Mouse (Mus musculus): ENCODE data around the gene Chrm4.
A peak's percentile ranks its signal among the peaks of the same experiment; 100 is the strongest.

Gene Chrm4

DNA sequence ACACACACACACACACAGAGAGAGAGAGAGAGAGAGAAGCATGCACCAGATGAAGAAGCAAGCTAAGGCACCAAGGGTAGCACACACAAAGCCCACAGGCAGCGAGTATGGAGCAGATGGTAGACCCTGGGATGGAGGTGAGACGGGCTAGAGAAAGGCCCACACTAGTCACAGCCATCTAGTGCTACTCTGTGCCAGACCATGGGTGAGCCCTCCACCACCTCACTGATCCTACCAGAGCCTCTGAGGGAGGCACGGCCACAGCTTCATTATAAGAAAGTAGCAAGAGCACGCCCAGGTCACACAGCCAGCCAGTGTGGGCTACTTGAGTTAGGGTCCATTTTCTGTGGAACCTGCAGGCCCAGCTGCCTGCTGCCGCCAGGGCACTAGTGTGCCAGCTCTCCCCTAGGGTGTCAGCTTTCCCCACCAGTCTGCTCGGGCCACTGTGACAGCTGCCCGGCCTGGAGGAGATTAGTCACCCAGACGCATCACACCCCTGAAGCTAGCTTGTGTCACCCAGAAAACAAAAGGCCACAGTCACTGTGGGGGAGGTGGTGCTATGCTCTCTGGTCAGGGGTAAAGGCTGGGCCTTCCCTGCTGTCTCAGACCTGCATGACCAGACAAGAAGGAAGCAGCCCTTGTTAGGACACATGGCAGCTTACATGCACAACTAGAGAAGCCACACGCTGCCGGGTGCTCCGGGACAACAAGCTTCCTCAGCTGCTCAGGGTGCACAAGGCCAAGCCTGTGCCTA lies 20.5 kb downstream of the Chrm4 start:
- no peak for TF ChIP-seq GATA4 (IDR thresholded peaks at IDR 0.05; ENCODE audit: insufficient replicate concordance, low read length)

DNA sequence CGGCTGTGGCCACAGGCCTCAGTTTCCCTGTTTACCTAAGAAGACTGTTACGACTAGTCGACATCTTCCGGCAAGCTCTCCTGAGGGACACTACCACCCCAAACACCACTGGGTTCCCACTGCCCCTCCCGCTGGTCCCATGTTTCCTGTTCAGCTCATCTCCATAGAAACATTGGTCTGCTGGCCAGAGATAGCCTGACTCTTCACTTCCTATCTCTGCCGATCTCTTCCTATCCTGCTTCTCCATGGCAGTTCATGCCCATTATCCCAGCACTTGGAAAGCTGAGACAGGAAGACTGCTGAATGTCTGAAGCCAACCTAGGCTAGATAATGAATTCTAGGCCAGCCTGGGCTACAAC lies 21.1 kb downstream of the Chrm4 start:
- TF ChIP-seq GATA4 (IDR thresholded peaks at IDR 0.05; ENCODE audit: insufficient replicate concordance, low read length) = peak; percentile 89; the same call in 1 of the 2 replicates

DNA sequence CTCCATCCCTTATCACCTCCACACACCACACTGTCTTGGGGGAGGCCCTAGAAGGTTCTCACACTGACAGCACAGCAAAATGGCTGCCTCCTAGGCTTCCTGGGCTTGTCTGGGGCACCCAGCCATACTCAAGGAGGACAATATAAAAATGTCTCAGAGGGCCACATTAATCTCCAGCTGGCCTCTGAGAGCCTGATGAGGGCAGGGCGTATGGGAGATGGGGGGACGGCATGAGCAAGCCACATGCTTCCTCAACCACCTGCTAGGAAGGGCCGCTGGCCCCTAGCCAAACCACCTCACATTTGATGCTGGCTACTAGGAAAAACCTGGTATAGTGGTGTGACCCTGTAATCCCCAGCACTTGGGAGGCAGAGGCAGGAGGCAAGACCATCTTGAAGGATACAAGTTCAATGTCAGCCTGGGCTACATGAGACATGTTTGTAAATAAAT lies 21.8 kb downstream of the Chrm4 start:
- TF ChIP-seq GATA4 (IDR thresholded peaks at IDR 0.05; ENCODE audit: insufficient replicate concordance, low read length) = no peak

DNA sequence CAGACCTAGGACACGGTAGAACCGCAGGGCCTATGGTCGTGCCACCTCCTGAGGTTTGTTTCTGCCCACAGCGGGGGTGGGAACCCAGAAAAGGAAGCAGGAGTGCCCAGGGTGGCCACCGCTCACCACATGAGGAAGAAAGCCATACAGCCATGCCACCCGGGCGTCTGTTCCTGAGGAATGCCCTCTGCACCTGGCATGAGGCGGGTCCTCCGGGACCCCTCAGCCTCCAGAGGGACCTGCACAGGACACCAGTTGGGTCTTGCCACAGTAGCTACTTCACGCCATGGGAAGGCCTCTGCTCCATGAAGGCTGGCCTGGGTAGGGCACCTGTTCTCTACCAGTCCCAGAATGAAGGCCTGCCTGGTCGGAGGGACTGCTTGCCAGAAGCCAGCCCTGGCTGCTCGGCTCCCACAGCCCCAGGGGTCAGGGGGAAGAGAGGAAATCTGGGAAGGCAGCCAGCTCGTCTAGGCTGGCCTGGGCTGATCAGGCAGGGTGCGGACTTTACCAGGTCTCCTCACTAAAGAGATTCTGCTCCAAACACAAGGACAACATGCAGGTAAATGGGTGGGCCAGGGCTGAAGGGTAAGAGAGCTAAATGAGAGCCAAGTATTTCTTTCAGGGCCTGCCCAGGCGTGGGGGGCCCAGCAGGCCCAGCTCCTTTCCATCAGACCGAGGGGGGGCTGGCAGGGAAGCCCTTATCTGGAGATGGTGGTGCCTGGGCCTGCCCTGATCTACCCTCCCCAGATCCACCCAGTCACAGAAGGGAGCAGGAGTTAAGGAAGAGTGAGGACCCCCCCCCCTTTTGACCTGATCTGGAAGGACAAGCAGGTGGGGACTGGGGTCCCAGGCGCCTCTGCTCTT lies 22.6 kb downstream of the Chrm4 start:
- no peak for TF ChIP-seq GATA4 (IDR thresholded peaks at IDR 0.05; ENCODE audit: insufficient replicate concordance, low read length)

DNA sequence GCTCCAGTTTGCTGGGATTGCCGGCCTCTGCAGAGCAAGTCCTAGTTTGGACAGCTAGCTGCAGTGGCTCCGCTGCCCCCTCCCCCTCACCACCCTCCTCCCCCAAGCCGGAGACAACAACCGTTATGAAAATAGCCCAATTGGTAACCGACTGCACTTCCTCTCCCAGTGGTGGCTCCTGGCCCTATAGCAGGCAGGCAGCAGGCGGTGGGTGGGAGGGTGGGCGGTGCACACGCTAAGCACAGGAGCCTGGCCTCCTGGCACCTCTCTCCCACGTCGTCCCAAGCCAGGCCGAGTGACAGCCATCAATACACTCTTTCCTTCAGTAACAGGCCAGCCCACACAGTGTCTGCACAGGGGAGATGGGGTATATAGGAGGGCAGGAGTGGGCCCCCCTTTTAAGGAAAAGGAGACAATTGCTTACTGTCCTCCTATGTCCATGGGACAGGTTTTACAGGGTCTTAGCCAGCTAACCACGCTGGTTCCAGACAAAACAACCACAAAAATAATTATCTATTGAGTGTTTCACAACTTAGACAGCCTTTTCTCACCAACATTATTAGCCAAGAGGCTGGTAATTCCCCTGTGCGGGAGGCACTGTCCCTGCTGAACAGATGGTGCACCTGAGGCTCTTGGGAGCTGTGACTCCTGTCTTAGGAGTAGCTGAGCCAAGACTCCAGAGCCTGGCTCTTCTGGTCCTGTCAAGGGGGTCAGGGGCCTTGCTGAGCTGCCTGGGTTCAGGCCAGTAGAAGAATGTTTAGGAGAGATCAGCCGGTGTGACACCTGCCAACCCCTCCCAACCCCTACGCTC lies 23.4 kb downstream of the Chrm4 start:
- no peak for TF ChIP-seq GATA4 (IDR thresholded peaks at IDR 0.05; ENCODE audit: insufficient replicate concordance, low read length)

DNA sequence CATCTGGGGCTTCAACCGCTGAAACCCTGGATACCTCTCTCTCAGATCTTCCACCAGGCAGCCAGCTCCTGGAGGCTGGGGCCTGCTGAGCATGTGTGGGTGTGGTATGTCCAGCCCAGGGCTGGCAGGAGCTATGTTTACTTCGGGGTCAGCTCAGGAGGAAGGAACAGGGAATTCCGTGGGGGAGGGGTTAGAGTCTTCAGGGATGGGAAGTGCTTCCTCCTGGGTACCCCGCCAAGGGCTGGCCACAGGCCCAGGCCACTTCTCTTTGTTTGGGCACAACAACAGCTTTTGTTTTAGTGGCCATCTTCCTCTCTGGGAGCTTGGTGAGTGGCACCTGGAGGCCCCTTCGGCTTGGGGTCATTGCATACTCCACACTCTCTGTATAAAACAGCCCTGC lies 26.8 kb downstream of the Chrm4 start:
- peak; percentile 54; the same call in 1 of the 2 replicates for TF ChIP-seq GATA4 (IDR thresholded peaks at IDR 0.05; ENCODE audit: insufficient replicate concordance, low read length)

DNA sequence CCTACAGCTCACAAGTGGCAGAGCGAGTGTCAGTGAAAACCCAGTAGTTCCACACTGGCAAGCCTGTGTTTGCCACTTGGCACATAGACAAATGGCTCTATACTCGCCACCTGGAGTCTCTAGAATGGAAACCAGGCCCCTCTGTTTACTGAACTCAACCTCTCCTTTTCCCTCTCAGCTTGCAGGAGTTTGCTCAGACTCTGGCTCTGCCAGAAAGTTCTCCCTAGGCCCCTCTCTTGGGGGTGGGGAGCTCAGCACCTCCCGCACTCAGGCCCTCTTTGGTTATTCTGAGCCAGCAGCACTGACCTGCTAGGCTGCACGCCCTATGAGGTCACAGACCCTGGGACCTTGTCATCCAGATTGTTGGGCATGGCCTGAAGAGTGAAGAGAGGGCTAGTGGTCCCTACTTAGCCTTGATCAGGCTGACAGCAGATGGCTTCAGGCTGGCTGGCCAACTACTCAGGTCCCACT lies 28.1 kb downstream of the Chrm4 start:
- TF ChIP-seq GATA4 (IDR thresholded peaks at IDR 0.05; ENCODE audit: insufficient replicate concordance, low read length) = no peak

DNA sequence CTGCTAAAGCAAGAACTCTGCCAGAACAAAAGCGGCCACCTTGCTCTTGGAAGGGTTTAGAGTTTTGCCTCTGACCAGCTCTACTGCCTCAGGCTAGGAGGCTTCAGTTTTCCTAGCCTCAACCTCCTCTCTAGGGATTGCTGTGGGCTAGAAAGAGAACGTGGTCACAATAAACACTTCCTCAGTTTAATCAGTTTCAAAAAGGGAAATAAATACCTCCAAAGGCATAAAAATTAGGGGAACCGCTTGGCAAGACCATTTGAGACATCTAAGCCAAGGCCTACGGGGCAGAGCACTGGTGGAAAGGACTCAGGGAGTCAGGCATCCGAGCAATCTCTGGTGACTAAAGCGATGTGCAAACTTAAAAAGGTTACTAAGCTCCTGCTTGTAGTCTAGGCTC lies 28.8 kb downstream of the Chrm4 start:
- TF ChIP-seq GATA4 (IDR thresholded peaks at IDR 0.05; ENCODE audit: insufficient replicate concordance, low read length) = no peak

DNA sequence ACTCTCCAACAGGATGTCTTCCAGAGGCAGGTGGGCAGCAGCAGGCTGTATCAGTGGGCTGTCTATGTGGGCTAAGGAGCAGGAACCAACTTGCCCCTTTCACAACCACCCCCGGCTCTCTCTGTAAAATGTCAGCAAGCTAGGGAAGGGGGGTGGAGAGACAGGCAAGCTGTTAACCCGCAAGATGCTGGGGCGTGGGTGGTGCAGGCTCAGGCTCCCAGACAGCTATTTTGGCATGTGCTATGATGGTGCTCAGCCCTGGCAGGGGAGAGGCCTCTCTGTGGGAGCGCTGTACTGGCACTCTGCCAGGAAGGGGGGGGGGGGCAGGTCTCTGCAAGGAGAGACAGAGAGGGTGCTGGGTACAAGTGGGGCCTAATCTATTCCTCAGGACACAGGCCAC lies 30.0 kb downstream of the Chrm4 start:
- TF ChIP-seq GATA4 (IDR thresholded peaks at IDR 0.05; ENCODE audit: insufficient replicate concordance, low read length) = no peak

DNA sequence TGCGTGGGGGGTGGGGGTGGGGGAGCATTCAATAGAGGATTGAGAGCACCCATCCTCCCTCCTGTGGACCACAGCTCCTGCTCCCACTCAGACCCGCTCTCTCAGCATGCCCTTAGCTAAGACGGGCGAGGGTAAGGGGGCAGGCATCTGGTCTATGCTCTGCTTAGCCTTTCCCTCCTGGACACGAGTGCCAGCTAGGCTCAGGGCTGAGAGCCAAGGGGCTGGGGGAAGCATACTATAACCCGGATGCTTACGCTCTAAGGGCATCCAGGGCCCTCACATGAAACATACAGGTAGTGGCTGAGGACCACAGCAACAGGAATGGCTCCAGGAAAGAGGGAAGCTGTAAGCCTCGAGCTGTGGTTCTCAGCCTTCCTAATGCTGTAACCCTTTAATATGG lies 31.0 kb downstream of the Chrm4 start:
- TF ChIP-seq GATA4 (IDR thresholded peaks at IDR 0.05; ENCODE audit: insufficient replicate concordance, low read length) = no peak

DNA sequence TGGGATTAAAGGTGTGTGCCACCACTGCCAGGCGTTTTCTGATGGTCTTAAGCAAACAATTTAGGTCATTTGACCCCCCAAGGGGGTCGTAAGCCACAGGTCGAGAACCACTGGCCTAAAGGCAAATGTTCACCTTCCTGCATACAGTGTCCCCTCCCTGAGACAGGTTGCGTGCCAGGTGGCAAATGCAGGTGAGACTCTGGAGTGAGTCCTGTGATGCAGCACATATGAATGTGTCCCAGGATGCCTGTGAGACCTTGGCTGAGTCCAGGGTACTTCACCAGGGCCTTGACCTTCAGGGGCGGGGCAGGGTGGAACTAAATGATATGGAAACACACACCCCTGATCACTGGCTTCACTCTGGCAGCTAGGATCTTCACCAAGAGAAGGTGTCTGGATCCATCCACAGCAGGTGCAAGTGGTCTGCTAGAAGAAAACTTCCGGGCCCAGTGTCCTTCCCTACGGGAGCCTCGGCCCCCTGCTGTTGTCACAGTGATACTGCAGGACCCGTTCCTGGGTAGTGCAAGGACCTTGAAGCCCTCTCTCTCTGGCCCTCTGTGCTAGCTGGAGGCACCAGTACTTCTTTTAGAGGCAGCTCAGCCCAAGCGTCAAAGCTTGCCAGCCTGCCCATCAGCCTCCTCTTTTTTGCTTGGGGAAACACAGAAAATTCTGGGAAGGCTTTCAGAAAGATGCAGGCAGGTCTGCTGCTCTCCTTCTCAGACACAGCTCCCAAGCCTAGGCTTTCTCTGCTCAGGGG lies 31.8 kb downstream of the Chrm4 start:
- no peak for TF ChIP-seq GATA4 (IDR thresholded peaks at IDR 0.05; ENCODE audit: insufficient replicate concordance, low read length)

DNA sequence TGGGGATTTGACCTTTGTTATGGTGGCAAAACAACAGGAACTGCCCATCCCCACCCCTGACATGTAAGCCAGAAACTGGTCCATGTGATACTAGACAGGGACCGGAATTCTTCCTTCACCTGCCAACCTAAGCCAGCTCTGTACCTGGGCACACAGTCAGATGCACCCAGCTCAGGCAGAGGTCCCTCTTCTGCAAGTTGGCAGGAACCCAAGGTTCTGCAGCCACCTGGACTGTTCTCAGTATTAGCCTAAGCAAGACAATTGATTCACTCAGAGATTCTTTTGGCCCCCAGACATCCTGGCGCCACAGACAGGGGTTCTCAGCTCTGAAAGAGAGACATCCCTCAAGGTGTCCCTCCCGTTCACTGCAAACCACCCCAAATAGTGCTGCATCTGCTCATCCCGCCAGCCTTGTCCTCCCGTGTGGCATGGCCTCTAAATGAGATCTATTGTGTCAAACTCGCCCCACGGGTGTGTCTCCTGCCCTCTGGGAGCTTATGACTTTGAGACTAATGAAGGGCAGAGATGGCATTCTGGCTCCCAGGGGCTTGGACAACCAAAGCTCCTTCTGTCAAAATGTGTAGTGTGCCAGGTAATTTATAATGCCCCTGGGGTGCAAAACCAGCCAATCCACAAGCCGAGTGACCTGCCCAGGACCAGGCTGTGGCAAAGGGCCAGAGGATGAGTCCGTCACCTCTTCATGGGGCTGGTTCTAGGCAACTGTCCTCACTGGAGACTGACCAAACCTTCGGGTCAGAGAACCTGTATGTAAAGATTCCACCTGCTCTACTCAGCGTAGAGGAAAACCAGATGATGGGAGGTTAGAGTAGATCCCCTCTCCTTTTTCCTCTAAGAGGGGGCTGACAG lies 32.7 kb downstream of the Chrm4 start:
- no peak for TF ChIP-seq GATA4 (IDR thresholded peaks at IDR 0.05; ENCODE audit: insufficient replicate concordance, low read length)

DNA sequence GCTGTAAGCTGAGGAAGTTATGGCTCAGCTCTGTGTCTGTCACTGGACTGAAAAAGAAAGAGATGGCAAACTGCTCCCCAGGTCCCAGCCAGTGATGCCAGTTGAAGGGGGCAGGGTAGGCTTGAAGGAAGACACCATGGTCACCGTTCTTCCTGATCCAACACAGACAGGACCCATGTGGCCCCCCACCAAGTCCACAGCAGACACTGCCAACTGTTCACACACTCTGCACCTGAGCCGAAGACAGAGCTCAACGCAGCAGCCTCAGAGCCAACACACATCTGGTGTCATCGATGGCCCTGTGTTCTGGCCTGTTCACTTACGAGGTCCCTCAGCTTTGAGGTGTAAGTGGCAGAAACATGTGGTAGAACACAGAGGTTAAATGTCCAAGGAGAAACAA lies 33.4 kb downstream of the Chrm4 start:
- no peak for TF ChIP-seq GATA4 (IDR thresholded peaks at IDR 0.05; ENCODE audit: insufficient replicate concordance, low read length)
